Mouse (Mus musculus): ENCODE results near the gene Nup160. TPM values are rescaled to one million over a fixed set of nuclear protein-coding genes. Genes with fewer than 3 reads are reported as not detected.

Gene Nup160
- polyA plus RNA-seq, 1 experiment from 2014 or later: 8.9 TPM

GRCm38 (mm10) chr2:90636853-90637252 lies 40.2 kb upstream of the Nup160 start:
- Histone ChIP-seq H3K9me3 (ENCODE audit: control insufficient read depth) (no peaks in the 10 kb centered on the region), H3K36me3 (ENCODE audit: control insufficient read depth, insufficient read depth) (no peaks in the 10 kb centered on the region), H3K4me3 (ENCODE audit: low read depth, low read length) (no peak overlapping the region), H3K4me2 (replicated peaks; ENCODE audit: low read depth) (no peak overlapping the region), H3K4me1 (replicated peaks; ENCODE audit: control insufficient read depth, insufficient read depth, low read length) (peaks cover 18% of the 10 kb centered on the region; the same call in 1 of the 2 replicates), H3K9ac (ENCODE audit: low read depth, low read length) (no peak overlapping the region), H3K27me3 (replicated peaks; ENCODE audit: control insufficient read depth, insufficient read depth, low read length) (no peaks in the 10 kb centered on the region), H3K27ac (ENCODE audit: low read depth, low read length) (no peak overlapping the region)
- no peak for ATAC-seq
- TF ChIP-seq CTCF (IDR thresholded peaks at IDR 0.05; ENCODE audit: low read depth): no peak
- WGBS: 92% methylated on average over 7 of the region's 7 CpGs

- peak overlapping the region; percentile 29; the same call in 1 of the 2 replicates for H3K27ac ChIP-seq (ENCODE audit: low read depth, low read length)
- no peak for TF ChIP-seq CTCF (IDR thresholded peaks at IDR 0.05; ENCODE audit: low read depth)
- ATAC-seq: 0 out of 2 replicates have a peak, but pooled peaks have one; percentile 19
- H3K4me1 ChIP-seq (replicated peaks; ENCODE audit: control insufficient read depth, insufficient read depth, low read length): peaks cover 18% of the 10 kb centered on the region; the same call in 1 of the 2 replicates
- no peaks in the 10 kb centered on the region for H3K27me3 ChIP-seq (replicated peaks; ENCODE audit: control insufficient read depth, insufficient read depth, low read length)
- no peaks in the 10 kb centered on the region for H3K9me3 ChIP-seq (ENCODE audit: control insufficient read depth)
- H3K4me3 ChIP-seq (ENCODE audit: low read depth, low read length): no peak overlapping the region
- no peak overlapping the region for H3K4me2 ChIP-seq (replicated peaks; ENCODE audit: low read depth)
- no peak overlapping the region for H3K9ac ChIP-seq (ENCODE audit: low read depth, low read length)
- H3K36me3 ChIP-seq (ENCODE audit: control insufficient read depth, insufficient read depth): no peaks in the 10 kb centered on the region
- WGBS: 43% methylated on average over 8 of the region's 8 CpGs
These were observed 37.8 kb upstream of the Nup160 start for GRCm38 (mm10) chr2:90638986-90639746.

GRCm38 (mm10) chr2:90639747-90640699 lies 37.0 kb upstream of the Nup160 start:
- Histone ChIP-seq H3K27me3 (replicated peaks; ENCODE audit: control insufficient read depth, insufficient read depth, low read length) (no peaks in the 10 kb centered on the region), H3K4me2 (replicated peaks; ENCODE audit: low read depth) (no peak overlapping the region), H3K4me1 (replicated peaks; ENCODE audit: control insufficient read depth, insufficient read depth, low read length) (peaks cover 18% of the 10 kb centered on the region; the same call in 1 of the 2 replicates), H3K4me3 (ENCODE audit: low read depth, low read length) (no peak overlapping the region), H3K27ac (ENCODE audit: low read depth, low read length) (peak overlapping the region; percentile 63), H3K36me3 (ENCODE audit: control insufficient read depth, insufficient read depth) (no peaks in the 10 kb centered on the region), H3K9ac (ENCODE audit: low read depth, low read length) (no peak overlapping the region), H3K9me3 (ENCODE audit: control insufficient read depth) (no peaks in the 10 kb centered on the region)
- 27% methylated on average over 5 of the region's 5 CpGs for WGBS
- TF ChIP-seq CTCF (IDR thresholded peaks at IDR 0.05; ENCODE audit: low read depth): no peak
- peak; percentile 80 for ATAC-seq

GRCm38 (mm10) chr2:90641007-90641709 lies 35.9 kb upstream of the Nup160 start:
- H3K4me3 ChIP-seq (ENCODE audit: low read depth, low read length): no peak overlapping the region
- no peaks in the 10 kb centered on the region for H3K9me3 ChIP-seq (ENCODE audit: control insufficient read depth)
- WGBS: 33% methylated on average over 10 of the region's 10 CpGs
- no peak overlapping the region for H3K4me2 ChIP-seq (replicated peaks; ENCODE audit: low read depth)
- H3K9ac ChIP-seq (ENCODE audit: low read depth, low read length): no peak overlapping the region
- no peak for TF ChIP-seq CTCF (IDR thresholded peaks at IDR 0.05; ENCODE audit: low read depth)
- no peaks in the 10 kb centered on the region for H3K27me3 ChIP-seq (replicated peaks; ENCODE audit: control insufficient read depth, insufficient read depth, low read length)
- peaks cover 18% of the 10 kb centered on the region; the same call in 1 of the 2 replicates for H3K4me1 ChIP-seq (replicated peaks; ENCODE audit: control insufficient read depth, insufficient read depth, low read length)
- H3K27ac ChIP-seq (ENCODE audit: low read depth, low read length): no peak overlapping the region
- ATAC-seq: peak; percentile 53
- no peaks in the 10 kb centered on the region for H3K36me3 ChIP-seq (ENCODE audit: control insufficient read depth, insufficient read depth)

GRCm38 (mm10) chr2:90641710-90642039 lies 35.3 kb upstream of the Nup160 start:
- Histone ChIP-seq H3K27ac (ENCODE audit: low read depth, low read length) (no peak overlapping the region), H3K9ac (ENCODE audit: low read depth, low read length) (no peak overlapping the region), H3K4me2 (replicated peaks; ENCODE audit: low read depth) (no peak overlapping the region), H3K4me1 (replicated peaks; ENCODE audit: control insufficient read depth, insufficient read depth, low read length) (peaks cover 18% of the 10 kb centered on the region; the same call in 1 of the 2 replicates), H3K4me3 (ENCODE audit: low read depth, low read length) (no peak overlapping the region), H3K27me3 (replicated peaks; ENCODE audit: control insufficient read depth, insufficient read depth, low read length) (no peaks in the 10 kb centered on the region), H3K9me3 (ENCODE audit: control insufficient read depth) (no peaks in the 10 kb centered on the region), H3K36me3 (ENCODE audit: control insufficient read depth, insufficient read depth) (no peaks in the 10 kb centered on the region)
- 74% methylated on average over 4 of the region's 4 CpGs for whole genome bisulfite sequencing
- ATAC-seq: no peak
- TF ChIP-seq CTCF (IDR thresholded peaks at IDR 0.05; ENCODE audit: low read depth): no peak
